Mouse (Mus musculus) embryonic stem cell, embryonic (primary cell): ENCODE results near the gene Gm37240.

Source experiments
- CTCF ChIA-PET, 4 experiments: fragments of 300-600 bp in 2 of 4; fragments of 350-600 bp in 2 of 4; sonication (Branson Sonifier 250); formaldehyde crosslinking; loops; one replicate each; lab custom pipeline; 2022; ENCODE audit warnings: inconsistent platforms in 2 of 4; lab: Charles Lee
- POLR2A ChIA-PET, 4 experiments: fragments of 300-600 bp in 2 of 4; fragments of 350-600 bp in 2 of 4; sonication (Branson Sonifier 250); formaldehyde crosslinking; loops; one replicate each; lab custom pipeline; 2022; ENCODE audit warnings: antibody characterized with exemption in 4 of 4, inconsistent platforms in 1 of 4; lab: Charles Lee

The Gm37240 gene

GRCm38 (mm10) chr3:84965156-84965555 is 922.2 kb downstream of the Gm37240 start:
- POLR2A ChIA-PET: interaction anchor here in 1 of 4 experiments (1.2 kb wide), 1 partner anchor 9 kb away, joined by 3 read pairs; no protein-coding TSS in a partner anchor
- CTCF ChIA-PET: no interaction called here

GRCm38 (mm10) chr3:84955857-84956256 is 931.5 kb downstream of the Gm37240 start:
- POLR2A ChIA-PET: no interaction called here

GRCm38 (mm10) chr3:84955011-84955775 is 932.1 kb downstream of the Gm37240 start:
- POLR2A ChIA-PET: no interaction called here
- CTCF ChIA-PET: interaction anchor here in 1 of 4 experiments (0.6 kb wide), 1 partner anchor 819 kb away, joined by 3 read pairs; no protein-coding TSS in a partner anchor

More at GRCm38 (mm10) chr3:84955857-84956256, 931.5 kb downstream of the Gm37240 start:
- CTCF ChIA-PET: interaction anchor here in 1 of 4 experiments (0.6 kb wide), 1 partner anchor 818 kb away, joined by 3 read pairs; no protein-coding TSS in a partner anchor

- CTCF ChIA-PET: no interaction called here
- POLR2A ChIA-PET: interaction anchor here in 2 of 4 experiments (0.7 to 1.4 kb wide), 8 partner anchors 9 to 349 kb away, joined by 3 to 5 read pairs (median 3); no protein-coding TSS in a partner anchor
Measured at GRCm38 (mm10) chr3:84952585-84953187, 934.6 kb downstream of the Gm37240 start.

- ChIA-PET POLR2A (interaction anchor here in 2 of 4 experiments (1.0 to 1.4 kb wide), 5 partner anchors 8 to 20 kb away, joined by 3 to 5 read pairs (median 3); no protein-coding TSS in a partner anchor), CTCF (no interaction called here)
Measured at GRCm38 (mm10) chr3:84952135-84952534, 935.2 kb downstream of the Gm37240 start.

GRCm38 (mm10) chr3:84951698-84952097 is 935.6 kb downstream of the Gm37240 start:
- ChIA-PET POLR2A (interaction anchor here in 2 of 4 experiments (1.0 to 1.1 kb wide), 2 partner anchors 20 kb away, joined by 3 to 5 read pairs; no protein-coding TSS in a partner anchor), CTCF (no interaction called here)

- ChIA-PET CTCF (interaction anchor here in 1 of 4 experiments (0.6 kb wide), 1 partner anchor 411 kb away, joined by 3 read pairs; no protein-coding TSS in a partner anchor), POLR2A (no interaction called here)
Measured at GRCm38 (mm10) chr3:84949387-84949786, 937.9 kb downstream of the Gm37240 start.

- POLR2A ChIA-PET: interaction anchor here in 2 of 4 experiments (0.7 to 1.1 kb wide), 2 partner anchors 8 to 336 kb away, joined by 3 read pairs; no protein-coding TSS in a partner anchor
- CTCF ChIA-PET: no interaction called here
Measured at GRCm38 (mm10) chr3:84946381-84946780, 940.9 kb downstream of the Gm37240 start.

GRCm38 (mm10) chr3:84944933-84945332 is 942.4 kb downstream of the Gm37240 start:
- POLR2A ChIA-PET: no interaction called here
- CTCF ChIA-PET: no interaction called here

GRCm38 (mm10) chr3:84937360-84938355 is 949.7 kb downstream of the Gm37240 start:
- ChIA-PET CTCF (interaction anchor here in 2 of 4 experiments (0.7 to 0.8 kb wide), 2 partner anchors 10 to 322 kb away, joined by 3 to 4 read pairs; no protein-coding TSS in a partner anchor), POLR2A (interaction anchor here in 2 of 4 experiments (0.8 to 1.5 kb wide), 5 partner anchors 9 to 178 kb away, joined by 3 read pairs; no protein-coding TSS in a partner anchor)

- ChIA-PET POLR2A (interaction anchor here in 1 of 4 experiments (0.8 kb wide), 1 partner anchor 179 kb away, joined by 3 read pairs; no protein-coding TSS in a partner anchor), CTCF (no interaction called here)
Measured at GRCm38 (mm10) chr3:84936956-84937355, 950.4 kb downstream of the Gm37240 start.

- ChIA-PET POLR2A (no interaction called here), CTCF (no interaction called here)
Measured at GRCm38 (mm10) chr3:84936252-84936651, 951.1 kb downstream of the Gm37240 start.

GRCm38 (mm10) chr3:84935729-84936128 is 951.6 kb downstream of the Gm37240 start:
- ChIA-PET POLR2A (interaction anchor here in 1 of 4 experiments (0.9 kb wide), 1 partner anchor 36 kb away, joined by 4 read pairs; no protein-coding TSS in a partner anchor), CTCF (no interaction called here)

- POLR2A ChIA-PET: no interaction called here
- CTCF ChIA-PET: no interaction called here
Measured at GRCm38 (mm10) chr3:84930683-84931082, 956.6 kb downstream of the Gm37240 start.

GRCm38 (mm10) chr3:84929171-84929570 is 958.1 kb downstream of the Gm37240 start:
- ChIA-PET POLR2A (interaction anchor here in 1 of 4 experiments (0.8 to 1.6 kb wide), 3 partner anchors 10 to 643 kb away, joined by 3 to 5 read pairs (median 3); no protein-coding TSS in a partner anchor), CTCF (interaction anchor here in 1 of 4 experiments (0.5 kb wide), 1 partner anchor 59 kb away, joined by 3 read pairs; no protein-coding TSS in a partner anchor)

- ChIA-PET POLR2A (interaction anchor here in 2 of 4 experiments (0.6 to 1.6 kb wide), 6 partner anchors 9 to 644 kb away, joined by 3 to 5 read pairs (median 3); no protein-coding TSS in a partner anchor), CTCF (interaction anchor here (0.6 to 1.2 kb wide), 8 partner anchors 10 to 606 kb away, joined by 3 to 9 read pairs (median 4); no protein-coding TSS in a partner anchor)
Measured at GRCm38 (mm10) chr3:84927901-84928300, 959.4 kb downstream of the Gm37240 start.

GRCm38 (mm10) chr3:84927168-84927794 is 960.0 kb downstream of the Gm37240 start:
- CTCF ChIA-PET: interaction anchor here in 3 of 4 experiments (0.6 to 1.2 kb wide), 4 partner anchors 11 to 533 kb away, joined by 4 to 5 read pairs (median 4); no protein-coding TSS in a partner anchor
- POLR2A ChIA-PET: interaction anchor here in 2 of 4 experiments (0.7 kb wide), 3 partner anchors 49 to 346 kb away, joined by 3 read pairs; no protein-coding TSS in a partner anchor
